In the genomic region with DNA sequence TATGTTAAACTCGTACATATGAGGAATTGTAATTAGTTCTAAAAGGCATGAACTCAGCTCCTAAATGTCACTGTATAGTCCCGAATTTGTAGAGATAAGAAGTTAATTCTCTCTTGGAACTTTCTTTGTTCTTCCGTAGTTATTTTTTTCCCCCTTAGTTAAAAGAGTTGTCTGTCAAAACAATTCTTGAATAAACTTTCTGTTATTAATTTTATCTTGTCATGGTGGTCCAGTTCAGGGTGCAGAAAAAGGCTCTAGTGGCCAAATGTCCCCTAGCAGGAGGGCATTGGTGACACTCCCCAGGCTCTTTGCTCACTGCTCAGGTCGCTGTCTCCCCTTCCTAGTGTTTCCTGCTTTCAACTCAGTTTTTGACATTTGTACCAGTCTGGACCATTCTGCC, we compare ENCODE assay signal across 16 mouse cellular contexts. TPM values are rescaled to one million over a fixed set of nuclear protein-coding genes. Genes with fewer than 3 reads are reported as not detected.
DNase-seq lines count a peak whose midpoint lies in the region; ATAC-seq lines count a peak whose summit lies in the region.
"Had no signal": no experiment of that assay in that cellular context is flagged by ENCODE, and none has a peak within 500 bp of the region (broad histone marks: within the 10 kb centered on the region; RNA-seq: fewer than 3 reads in every experiment).

No protein-coding gene starts in this region.

- H3K4me1 ChIP-seq in liver, embryonic 11.5 days (replicated peaks; ENCODE audit: control insufficient read depth, insufficient read depth, low read length) = peaks cover 9% of the 10 kb centered on the region
- peaks cover 78% of the 10 kb centered on the region for H3K4me1 ChIP-seq in hindbrain, embryonic 13.5 days (replicated peaks)
- H3K4me1 ChIP-seq in neural tube, embryonic 13.5 days (replicated peaks) = peaks cover 86% of the 10 kb centered on the region
- peaks cover 6% of the 10 kb centered on the region; the same call in 1 of the 2 replicates for H3K4me1 ChIP-seq in midbrain, embryonic 15.5 days

- H3K27ac ChIP-seq in liver, embryonic 11.5 days (ENCODE audit: low read depth, low read length) = peak overlapping the region; percentile 60; the same call in 1 of the 2 replicates
- peak overlapping the region; percentile 100 for H3K27ac ChIP-seq in hindbrain, embryonic 13.5 days
- peak overlapping the region; percentile 100 for H3K27ac ChIP-seq in neural tube, embryonic 13.5 days (replicated peaks)
- H3K27ac ChIP-seq in midbrain, embryonic 15.5 days = no peak overlapping the region
- H3K27ac ChIP-seq: heart, adult 2 months; limb, embryonic 15.5 days had no signal

- no peaks in the 10 kb centered on the region for H3K36me3 ChIP-seq in liver, embryonic 11.5 days (ENCODE audit: control insufficient read depth, insufficient read depth, low read length)
- peaks cover 13% of the 10 kb centered on the region for H3K36me3 ChIP-seq in hindbrain, embryonic 13.5 days
- peaks cover 27% of the 10 kb centered on the region for H3K36me3 ChIP-seq in neural tube, embryonic 13.5 days
- no peaks in the 10 kb centered on the region for H3K36me3 ChIP-seq in midbrain, embryonic 15.5 days (replicated peaks)
- H3K36me3 ChIP-seq: limb, embryonic 15.5 days had no signal

- H3K9ac ChIP-seq in liver, embryonic 11.5 days (ENCODE audit: low read depth, low read length) = no peak overlapping the region
- peak overlapping the region; percentile 100 for H3K9ac ChIP-seq in hindbrain, embryonic 13.5 days
- H3K9ac ChIP-seq in neural tube, embryonic 13.5 days = peak overlapping the region; percentile 100
- H3K9ac ChIP-seq in midbrain, embryonic 15.5 days = no peak overlapping the region
- H3K9ac ChIP-seq: limb, embryonic 15.5 days had no signal

- no peak for ATAC-seq in liver, embryonic 11.5 days (replicated peaks; ENCODE audit: low FRiP score)
- no peak for ATAC-seq in hindbrain, embryonic 13.5 days (ENCODE audit: low FRiP score)
- ATAC-seq in neural tube, embryonic 13.5 days (ENCODE audit: low read depth) = no peak
- no peak for ATAC-seq in cerebellum, adult (ENCODE audit: insufficient number of reproducible peaks, low FRiP score, low TSS enrichment)
- ATAC-seq in midbrain, embryonic 15.5 days (replicated peaks) = no peak

- H3K4me3 ChIP-seq in liver, embryonic 11.5 days (ENCODE audit: low read depth, low read length) = no peak overlapping the region
- H3K4me3 ChIP-seq in hindbrain, embryonic 13.5 days = peak overlapping the region; percentile 7; the same call in 1 of the 2 replicates
- H3K4me3 ChIP-seq in neural tube, embryonic 13.5 days = peak overlapping the region; percentile 31; the same call in 1 of the 2 replicates
- H3K4me3 ChIP-seq in midbrain, embryonic 15.5 days = no peak overlapping the region
- H3K4me3 ChIP-seq: heart, adult 2 months; limb, embryonic 15.5 days had no signal

- peaks cover 94% of the 10 kb centered on the region for H3K27me3 ChIP-seq in liver, embryonic 11.5 days (replicated peaks; ENCODE audit: control insufficient read depth, insufficient read depth, low read length)
- H3K27me3 ChIP-seq in hindbrain, embryonic 13.5 days = peaks cover 65% of the 10 kb centered on the region
- H3K27me3 ChIP-seq in neural tube, embryonic 13.5 days = no peaks in the 10 kb centered on the region
- H3K27me3 ChIP-seq in midbrain, embryonic 15.5 days (replicated peaks) = peaks cover 95% of the 10 kb centered on the region

- no peaks in the 10 kb centered on the region for H3K9me3 ChIP-seq in liver, embryonic 11.5 days (ENCODE audit: control insufficient read depth, low read length)
- H3K9me3 ChIP-seq in hindbrain, embryonic 13.5 days = no peaks in the 10 kb centered on the region
- H3K9me3 ChIP-seq in neural tube, embryonic 13.5 days = no peaks in the 10 kb centered on the region
- no peaks in the 10 kb centered on the region for H3K9me3 ChIP-seq in midbrain, embryonic 15.5 days
- H3K9me3 ChIP-seq: limb, embryonic 15.5 days had no signal

- peak overlapping the region; percentile 45 for H3K4me2 ChIP-seq in liver, embryonic 11.5 days
- peak overlapping the region; percentile 80 for H3K4me2 ChIP-seq in hindbrain, embryonic 13.5 days
- H3K4me2 ChIP-seq in neural tube, embryonic 13.5 days = peak overlapping the region; percentile 95
- no peak overlapping the region for H3K4me2 ChIP-seq in midbrain, embryonic 15.5 days
- H3K4me2 ChIP-seq: limb, embryonic 15.5 days had no signal

- DNase-seq in adrenal gland, adult (ENCODE audit: inconsistent age in 2 of 2, low spot score in 1 of 2) = peak; percentile 41 to 83
- DNase-seq in adrenal gland, adult 8-10 months = no peak
- DNase-seq in liver, embryonic 11.5 days (ENCODE audit: low spot score) = no peak
- no peak for DNase-seq in liver
- DNase-seq: cerebellum, adult 11 months; heart, adult 2 months; right cerebral cortex, postnatal 4 days; thymus, adult 2 months had no signal

- 28% methylated on average over 4 of the region's 4 CpGs for WGBS in liver, embryonic 11.5 days
- 7% methylated on average over 4 of the region's 4 CpGs for WGBS in hindbrain, embryonic 13.5 days
- 4% methylated on average over 4 of the region's 4 CpGs for WGBS in neural tube, embryonic 13.5 days
- WGBS in midbrain, embryonic 15.5 days = 6% methylated on average over 4 of the region's 4 CpGs

RNA-seq across cellular contexts. Expression of a gene that starts 2.6 kb away (rescaled TPM):
- 10 to 100 TPM; 20.8 to 27.5 (median 23.7) TPM for total RNA-seq in adrenal gland, adult 8-10 months (2022)
- 11.2 and 11.3 TPM in 2 replicates for polyA plus RNA-seq in liver, embryonic 11.5 days (2014; fragmentation: Nextera tagmentation; extraction: Ambion mirVana)
- 38.6 and 47.2 TPM in 2 replicates for polyA plus RNA-seq in hindbrain, embryonic 13.5 days (2015; fragmentation: Nextera tagmentation; extraction: Ambion mirVana)
- 63.0 and 67.1 TPM in 2 replicates for polyA plus RNA-seq in neural tube, embryonic 13.5 days (2015; fragmentation: Nextera tagmentation; extraction: Ambion mirVana)
- polyA plus RNA-seq in midbrain, embryonic 15.5 days (2015; fragmentation: Nextera tagmentation; extraction: Ambion mirVana) = 0.17 and 0.32 TPM in 2 replicates
- total RNA-seq: left cerebral cortex, adult 18-20 months; neutrophil, adult 5-6 weeks had no signal

RNA-seq across cellular contexts. Expression of a gene that starts 17.8 kb away (rescaled TPM):
- not detected for total RNA-seq in adrenal gland, adult 8-10 months (2022)
- polyA plus RNA-seq in liver, embryonic 11.5 days (2014; fragmentation: Nextera tagmentation; extraction: Ambion mirVana) = 0.73 and 0.85 TPM in 2 replicates
- 0.30 and 0.74 TPM in 2 replicates for polyA plus RNA-seq in hindbrain, embryonic 13.5 days (2015; fragmentation: Nextera tagmentation; extraction: Ambion mirVana)
- polyA plus RNA-seq in neural tube, embryonic 13.5 days (2015; fragmentation: Nextera tagmentation; extraction: Ambion mirVana) = 1.2 and 1.6 TPM in 2 replicates
- polyA plus RNA-seq in midbrain, embryonic 15.5 days (2015; fragmentation: Nextera tagmentation; extraction: Ambion mirVana) = not detected in 2 replicates
- total RNA-seq: adrenal gland, postnatal 14 days; heart, adult 2 months; left cerebral cortex, adult 18-20 months; neutrophil, adult 5-6 weeks had no signal
- polyA plus RNA-seq: heart, adult 2 months; limb, embryonic 15.5 days; thymus, adult 2 months had no signal

RNA-seq across cellular contexts. Expression of a gene that starts 24.6 kb away (rescaled TPM):
- 10 to 100 TPM; 19.4 to 61.4 (median 27.9) TPM for total RNA-seq in adrenal gland, adult 8-10 months (2022)
- polyA plus RNA-seq in liver, embryonic 11.5 days (2014; fragmentation: Nextera tagmentation; extraction: Ambion mirVana) = 0.97 and 1.3 TPM in 2 replicates
- 11.9 and 14.5 TPM in 2 replicates for polyA plus RNA-seq in hindbrain, embryonic 13.5 days (2015; fragmentation: Nextera tagmentation; extraction: Ambion mirVana)
- 12.8 and 14.7 TPM in 2 replicates for polyA plus RNA-seq in neural tube, embryonic 13.5 days (2015; fragmentation: Nextera tagmentation; extraction: Ambion mirVana)
- polyA plus RNA-seq in midbrain, embryonic 15.5 days (2015; fragmentation: Nextera tagmentation; extraction: Ambion mirVana) = 0.15 TPM in 1 of 2 replicates, not detected in the other
- total RNA-seq: left cerebral cortex, adult 18-20 months had no signal

RNA-seq across cellular contexts. Expression of a gene that starts 29.6 kb away (rescaled TPM):
- total RNA-seq in adrenal gland, adult 8-10 months (2022) = 10 to 100 TPM; 19.9 to 45.3 (median 27.0) TPM
- polyA plus RNA-seq in liver, embryonic 11.5 days (2014; fragmentation: Nextera tagmentation; extraction: Ambion mirVana) = 0.71 and 1.1 TPM in 2 replicates
- 9.5 and 11.3 TPM in 2 replicates for polyA plus RNA-seq in hindbrain, embryonic 13.5 days (2015; fragmentation: Nextera tagmentation; extraction: Ambion mirVana)
- polyA plus RNA-seq in neural tube, embryonic 13.5 days (2015; fragmentation: Nextera tagmentation; extraction: Ambion mirVana) = 7.5 and 8.7 TPM in 2 replicates
- not detected in 2 replicates for polyA plus RNA-seq in midbrain, embryonic 15.5 days (2015; fragmentation: Nextera tagmentation; extraction: Ambion mirVana)
- total RNA-seq: left cerebral cortex, adult 18-20 months had no signal

RNA-seq across cellular contexts. Expression of a gene that starts 44.6 kb away (rescaled TPM):
- total RNA-seq in adrenal gland, adult 8-10 months (2022) = 10 to 100 TPM; 25.2 to 38.3 (median 26.7) TPM
- polyA plus RNA-seq in liver, embryonic 11.5 days (2014; fragmentation: Nextera tagmentation; extraction: Ambion mirVana) = 3.7 and 4.5 TPM in 2 replicates
- polyA plus RNA-seq in hindbrain, embryonic 13.5 days (2015; fragmentation: Nextera tagmentation; extraction: Ambion mirVana) = 196 and 216 TPM in 2 replicates
- 67.1 and 88.3 TPM in 2 replicates for polyA plus RNA-seq in neural tube, embryonic 13.5 days (2015; fragmentation: Nextera tagmentation; extraction: Ambion mirVana)
- polyA plus RNA-seq in midbrain, embryonic 15.5 days (2015; fragmentation: Nextera tagmentation; extraction: Ambion mirVana) = 0.09 and 0.70 TPM in 2 replicates
- total RNA-seq: left cerebral cortex, adult 18-20 months; neutrophil, adult 5-6 weeks had no signal

Comparison
In these comparisons a context has a peak if more than half of its experiments do, and no peak if none do; other contexts are left out.
1. DNase-seq: peak in adrenal gland, adult (2 of 2); none in adrenal gland, adult 8-10 months (single experiment), liver, embryonic 11.5 days (single experiment) and liver (single experiment).
2. H3K4me3 ChIP-seq: peak in hindbrain, embryonic 13.5 days (single experiment) and neural tube, embryonic 13.5 days (single experiment); none in liver, embryonic 11.5 days (single experiment) and midbrain, embryonic 15.5 days (single experiment).
3. H3K9ac ChIP-seq: peak in hindbrain, embryonic 13.5 days (single experiment) and neural tube, embryonic 13.5 days (single experiment); none in liver, embryonic 11.5 days (single experiment) and midbrain, embryonic 15.5 days (single experiment).